Mouse (Mus musculus) liver, adult 2 months (tissue): ENCODE measurements around the gene Fam155a. TPM values are rescaled to one million over a fixed set of nuclear protein-coding genes. Genes with fewer than 3 reads are reported as not detected.
"Not testable (repeated sequence)": the region's sequence is repeated elsewhere in the genome, so short reads cannot be mapped to it uniquely, and the experiment has no call there.

Source experiments
- DNase-seq: peaks from one replicate; pipeline ENCODE4 v3.0.0-alpha.2; 2011; ENCODE audit warnings: low read depth, low spot score; ENCODE audit errors: extremely low read depth
- H3K27ac ChIP-seq: fragments of 200-500 bp; replicated peaks from 2 replicates; pipeline ENCODE4 v1.5.1; 2012; ENCODE audit warnings: low read depth, mild to moderate bottlenecking, control low read depth, inconsistent platforms, low read length; ENCODE audit not compliant: insufficient read depth
- H3K27me3 ChIP-seq: fragments of 200-500 bp; 2 replicates; pipeline ENCODE4 v1.6.1; 2012; ENCODE audit warnings: mild to moderate bottlenecking, moderate library complexity, low read length, inconsistent platforms; ENCODE audit not compliant: control insufficient read depth, insufficient read depth
- H3K36me3 ChIP-seq: fragments of 200-500 bp; 2 replicates; pipeline ENCODE4 v1.6.1; 2012; ENCODE audit warnings: low read length, inconsistent platforms; ENCODE audit not compliant: control insufficient read depth, insufficient read depth
- H3K4me1 ChIP-seq: fragments of 200-500 bp; 2 replicates; pipeline ENCODE4 v1.6.1; 2011; ENCODE audit warnings: low read length; ENCODE audit not compliant: control insufficient read depth, insufficient read depth
- H3K4me3 ChIP-seq: fragments of 200-500 bp; 2 replicates; pipeline ENCODE4 v1.5.1; 2011; ENCODE audit warnings: low read depth, mild to moderate bottlenecking, control low read depth, low read length, moderate library complexity; ENCODE audit not compliant: insufficient read depth
- H3K79me2 ChIP-seq: fragments of 200-500 bp; 2 replicates; pipeline ENCODE4 v1.6.1; 2012; ENCODE audit warnings: inconsistent platforms, mild to moderate bottlenecking, low read length, moderate library complexity; ENCODE audit not compliant: control insufficient read depth, insufficient read depth
- H3K9ac ChIP-seq: fragments of 200-500 bp; 2 replicates; pipeline ENCODE4 v1.6.1; 2012; ENCODE audit warnings: low read depth, mild to moderate bottlenecking, control low read depth, inconsistent platforms, low read length
- CTCF ChIP-seq: fragments of 200-500 bp; IDR thresholded peaks from 2 replicates; pipeline ENCODE4 v1.5.1; 2011; ENCODE audit warnings: low read depth, low read length, control low read depth
- POLR2A ChIP-seq: fragments of 200-500 bp; IDR thresholded peaks from 2 replicates; pipeline ENCODE4 v1.6.1; 2011; ENCODE audit warnings: low read length, control low read depth; ENCODE audit not compliant: insufficient read depth; ENCODE audit errors: extremely low read depth
- WGBS: fragments of 180-500 bp; shearing (Covaris S2); methylation state at CpG from one replicate; pipeline ENCODE4 v1.1.7; 2018; 5-methylcytosine and 5-hydroxymethylcytosine counted together
- polyA plus RNA-seq: library from polyadenylated mRNA; depleted of rRNA; stranded (reverse); fragments of >200 nt; gene quantifications from 2 replicates; pipeline ENCODE4 v1.2.3, GENCODE M21; 2012
- total RNA-seq: library from RNA; depleted of rRNA; stranded (reverse); fragments of >200 nt; gene quantifications from 2 replicates; pipeline ENCODE4 v1.2.3, GENCODE M21; 2014

Fam155a gene
- total and polyA plus RNA-seq, 2 experiments: 0.09 TPM; not detected in 1

DNA sequence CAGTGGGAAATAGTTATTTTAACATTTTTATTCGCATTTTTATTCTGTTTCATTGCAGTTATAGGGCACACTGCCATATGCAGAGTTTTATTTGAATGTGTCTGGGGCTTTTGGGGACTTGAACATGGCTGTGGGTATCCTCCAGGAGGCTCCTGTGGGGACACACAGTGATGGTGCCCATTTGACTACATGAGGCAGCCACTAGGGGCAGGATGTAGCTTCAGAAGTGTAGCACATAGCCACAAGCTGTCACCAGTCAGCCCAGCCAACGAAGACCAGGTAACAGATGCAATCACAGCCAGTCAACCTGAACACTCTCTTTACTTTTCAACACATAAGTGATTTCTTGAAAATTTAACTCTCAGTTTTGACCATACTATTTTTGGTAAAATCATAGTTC, 377.7 kb downstream of the Fam155a start:
- H3K79me2 ChIP-seq: no peaks in the 10 kb centered on the region
- H3K4me3 ChIP-seq: no peak overlapping the region
- 44% methylated on average over 2 of the region's 2 CpGs for WGBS
- H3K9ac ChIP-seq: no peak overlapping the region
- H3K4me1 ChIP-seq: no peaks in the 10 kb centered on the region
- H3K27ac ChIP-seq: no peak overlapping the region
- H3K27me3 ChIP-seq: no peaks in the 10 kb centered on the region
- DNase-seq: no peak
- no peaks in the 10 kb centered on the region for H3K36me3 ChIP-seq
- no peak for TF ChIP-seq POLR2A
- TF ChIP-seq CTCF: 0 out of 2 replicates have a peak, but pooled peaks have one; percentile 15

DNA sequence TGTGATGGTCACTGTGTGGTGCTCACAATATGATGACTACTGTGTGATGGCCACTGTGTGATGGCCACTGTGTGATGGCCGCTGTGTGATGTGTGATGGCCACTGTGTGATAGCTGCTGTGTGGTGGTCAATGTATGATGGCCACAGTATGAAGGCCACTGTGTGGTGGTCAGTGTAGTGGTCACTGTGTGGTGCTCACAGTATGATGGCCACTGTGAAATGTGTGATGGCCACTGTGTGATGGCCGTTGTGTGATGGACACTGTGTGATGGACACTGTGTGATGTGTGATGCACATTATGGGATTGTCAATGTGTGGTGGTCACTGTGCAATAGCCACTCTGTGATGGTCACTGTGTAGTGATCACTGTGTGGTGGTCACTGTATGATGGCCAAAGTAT, 380.7 kb downstream of the Fam155a start:
- WGBS: 75% methylated on average over 2 of the region's 2 CpGs
- not testable (repeated sequence) for H3K4me1 ChIP-seq, H3K79me2 ChIP-seq, H3K27me3 ChIP-seq, H3K27ac ChIP-seq, DNase-seq, H3K9ac ChIP-seq, H3K4me3 ChIP-seq, H3K36me3 ChIP-seq

DNA sequence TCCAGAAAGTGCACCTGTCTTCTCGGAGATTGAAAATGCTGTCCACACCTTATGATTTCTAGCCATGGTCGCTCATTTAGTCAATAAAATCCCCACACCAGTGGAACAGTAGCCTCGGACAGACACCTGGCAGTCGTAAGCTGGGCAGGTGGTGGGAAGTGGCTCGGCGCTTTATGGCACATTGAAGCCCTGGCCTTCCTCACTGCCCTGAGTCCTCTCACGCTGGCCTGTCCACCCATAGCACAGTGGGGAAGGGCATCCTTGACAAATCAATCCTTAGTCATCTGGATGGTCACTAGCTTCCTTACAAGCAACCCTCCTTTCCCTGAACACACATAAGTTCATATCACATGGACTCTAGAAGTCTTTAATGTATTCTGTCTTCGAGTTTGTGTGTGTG, 401.8 kb downstream of the Fam155a start:
- H3K27ac ChIP-seq: no peak overlapping the region
- TF ChIP-seq POLR2A (no peak), CTCF (no peak)
- DNase-seq: no peak
- no peaks in the 10 kb centered on the region for H3K4me1 ChIP-seq
- no peaks in the 10 kb centered on the region for H3K27me3 ChIP-seq
- H3K4me3 ChIP-seq: no peak overlapping the region
- WGBS: 78% methylated on average over 8 of the region's 8 CpGs
- no peaks in the 10 kb centered on the region for H3K36me3 ChIP-seq
- no peaks in the 10 kb centered on the region for H3K79me2 ChIP-seq
- H3K9ac ChIP-seq: no peak overlapping the region

DNA sequence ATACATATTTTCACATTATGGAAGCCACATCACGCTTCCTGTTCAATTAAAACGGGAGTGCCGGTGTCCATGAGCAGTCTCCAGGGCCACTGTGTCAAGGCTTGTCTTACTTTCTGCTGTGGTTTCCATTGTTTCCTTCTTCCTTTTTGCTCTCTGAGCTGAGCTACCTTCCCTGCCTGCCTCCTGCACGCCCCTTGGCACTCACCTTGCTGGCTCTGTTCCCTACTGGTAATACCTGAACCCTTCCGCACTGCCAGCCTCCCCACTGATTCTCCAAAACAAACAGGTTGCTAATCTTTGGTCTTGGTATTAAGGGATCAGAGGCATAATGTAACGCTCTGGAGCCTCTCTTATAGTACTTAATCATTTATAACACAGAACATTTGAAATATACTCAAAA, 403.2 kb downstream of the Fam155a start:
- no peaks in the 10 kb centered on the region for H3K4me1 ChIP-seq
- no peak for TF ChIP-seq CTCF
- TF ChIP-seq POLR2A: no peak
- H3K27me3 ChIP-seq: no peaks in the 10 kb centered on the region
- no peak overlapping the region for H3K27ac ChIP-seq
- no peaks in the 10 kb centered on the region for H3K36me3 ChIP-seq
- no peaks in the 10 kb centered on the region for H3K79me2 ChIP-seq
- H3K9ac ChIP-seq: no peak overlapping the region
- H3K4me3 ChIP-seq: no peak overlapping the region
- WGBS: 61% methylated on average over 6 of the region's 6 CpGs
- DNase-seq: no peak

DNA sequence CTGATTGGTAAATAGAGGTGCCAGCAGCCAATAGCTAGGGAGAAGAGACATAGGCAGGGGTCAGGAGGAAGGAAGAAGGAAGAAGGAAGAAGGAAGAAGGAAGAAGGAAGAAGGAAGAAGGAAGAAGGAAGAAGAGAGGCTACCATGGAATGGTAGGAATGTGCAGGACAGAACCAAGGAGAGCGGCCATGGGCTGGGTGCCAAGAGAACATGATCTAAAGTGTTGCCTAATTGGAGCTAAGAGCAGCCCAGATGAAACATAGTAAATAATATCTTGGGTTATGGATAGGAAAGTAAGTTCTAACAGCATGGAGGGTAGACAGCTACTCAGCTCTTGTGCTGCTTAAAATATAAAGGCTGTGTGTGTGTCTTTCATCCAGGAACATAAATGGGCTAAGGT, 405.6 kb downstream of the Fam155a start:
- H3K36me3 ChIP-seq: no peaks in the 10 kb centered on the region
- WGBS: 79% methylated on average over 1 of the region's 1 CpGs
- H3K9ac ChIP-seq: no peak overlapping the region
- H3K79me2 ChIP-seq: no peaks in the 10 kb centered on the region
- no peak overlapping the region for H3K4me3 ChIP-seq
- no peaks in the 10 kb centered on the region for H3K27me3 ChIP-seq
- H3K27ac ChIP-seq: no peak overlapping the region
- no peak for DNase-seq
- no peak for TF ChIP-seq CTCF
- H3K4me1 ChIP-seq: no peaks in the 10 kb centered on the region

DNA sequence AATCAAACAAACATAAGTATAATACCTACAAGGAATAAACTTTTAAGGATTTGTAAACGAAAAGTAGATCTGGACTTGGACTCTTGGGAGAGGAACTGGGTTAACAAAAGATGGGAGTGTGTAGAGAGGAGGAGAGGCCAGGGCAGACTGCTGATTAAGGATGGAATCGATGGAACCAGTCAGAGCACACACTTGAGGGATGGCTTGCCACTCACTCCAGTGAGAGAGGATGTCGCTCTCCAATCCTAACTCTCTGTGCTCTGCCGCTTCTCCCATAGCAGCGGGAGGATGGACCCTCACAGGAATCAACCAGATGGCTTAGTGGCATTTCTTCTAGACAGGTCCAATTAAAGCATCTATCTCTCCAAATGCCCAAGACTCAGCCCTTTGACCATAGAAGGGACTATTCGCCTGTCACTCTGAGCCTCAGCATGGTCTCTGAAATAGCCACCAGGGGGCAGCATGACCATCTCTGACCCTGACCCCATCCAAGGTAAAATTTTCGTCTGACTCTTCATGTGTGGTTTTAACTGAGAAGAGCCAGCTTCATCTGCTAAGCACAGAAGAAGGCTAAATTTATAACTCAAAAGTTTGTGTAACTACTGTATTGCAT, 422.3 kb downstream of the Fam155a start:
- Histone ChIP-seq H3K27ac (no peak overlapping the region), H3K4me1 (no peaks in the 10 kb centered on the region), H3K27me3 (no peaks in the 10 kb centered on the region), H3K36me3 (no peaks in the 10 kb centered on the region), H3K79me2 (no peaks in the 10 kb centered on the region), H3K4me3 (no peak overlapping the region), H3K9ac (no peak overlapping the region)
- 48% methylated on average over 7 of the region's 7 CpGs for WGBS
- peak; percentile 5 for DNase-seq
- TF ChIP-seq POLR2A (no peak), CTCF (peak; percentile 61; the same call in 1 of the 2 replicates)
